Mouse (Mus musculus): ENCODE results near the gene Prkcsh. TPM values are rescaled to one million over a fixed set of nuclear protein-coding genes. Genes with fewer than 3 reads are reported as not detected.

Prkcsh gene
- total and polyA plus RNA-seq, 3 experiments: 183 to 577 (median 356) TPM

DNA sequence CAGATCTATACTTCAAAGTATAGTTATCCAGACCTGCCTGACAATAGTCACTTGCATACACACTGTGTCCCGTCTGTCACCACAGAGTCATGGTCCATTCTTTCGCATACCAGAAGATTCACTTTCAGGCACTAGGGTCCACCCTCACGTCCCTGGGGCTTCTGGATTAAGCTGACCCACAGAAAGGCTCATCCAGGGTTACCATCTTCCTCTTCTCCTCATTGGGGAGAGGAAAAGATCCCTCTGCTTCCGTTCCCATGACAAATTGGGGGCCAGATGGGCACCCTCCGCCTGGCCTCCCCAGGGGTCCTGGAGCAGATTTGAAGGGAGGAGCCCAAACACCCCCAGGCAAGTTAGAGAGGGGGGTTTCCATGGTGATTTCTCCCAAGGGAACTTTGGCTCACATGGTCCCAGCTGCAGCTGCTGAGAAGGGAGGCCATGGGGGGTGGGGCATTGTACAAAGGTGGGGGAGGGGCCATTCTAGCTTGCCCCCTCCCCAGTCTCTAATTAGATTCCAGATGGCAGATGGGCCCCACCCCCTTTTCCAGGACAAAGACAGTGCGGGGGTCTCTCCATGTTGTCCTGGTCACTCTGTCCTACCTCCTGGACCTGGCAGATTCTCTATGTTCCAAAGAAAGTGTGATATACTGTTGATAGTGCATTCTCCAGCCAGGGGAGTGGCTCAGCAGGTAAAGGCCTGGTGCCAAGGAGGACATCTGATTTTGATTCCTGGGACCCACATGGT is 32.9 kb downstream of the Prkcsh start:
- Histone ChIP-seq H3K9me3 (replicated peaks; ENCODE audit: insufficient read depth, low read length) (no peaks in the 10 kb centered on the region), H3K79me2 (ENCODE audit: control insufficient read depth, insufficient read depth, low read length, poor library complexity) (no peaks in the 10 kb centered on the region), H3K27me3 (ENCODE audit: control insufficient read depth in 1 of 2, insufficient read depth in 2 of 2, low read length in 2 of 2) (peaks cover 0 to 6% of the 10 kb centered on the region in 2 experiments; a peak in 2 of 4 replicates), H3K4me3 (ENCODE audit: control insufficient read depth in 1 of 2, insufficient read depth in 1 of 2, low read depth in 2 of 2, low read length in 2 of 2) (no peak overlapping the region), H3K9ac (ENCODE audit: control insufficient read depth, low read depth, low read length, poor library complexity, severe bottlenecking) (no peak overlapping the region), H3K36me3 (ENCODE audit: control insufficient read depth in 1 of 2, insufficient read depth in 2 of 2, low read length in 2 of 2) (no peaks in the 10 kb centered on the region), H3K27ac (ENCODE audit: control insufficient read depth, low read depth, low read length) (no peak overlapping the region), H3K4me1 (ENCODE audit: control insufficient read depth in 1 of 2, insufficient read depth in 2 of 2, low read length in 2 of 2) (no peaks in the 10 kb centered on the region)
- TF ChIP-seq EP300 (IDR thresholded peaks at IDR 0.05; ENCODE audit: low read depth in 1 of 2, low read length in 2 of 2) (no peak), ZNF384 (IDR thresholded peaks at IDR 0.05; ENCODE audit: low read depth, low read length) (no peak), POLR2AphosphoS2 (IDR thresholded peaks at IDR 0.05; ENCODE audit: low read length) (no peak), ETS1 (IDR thresholded peaks at IDR 0.05; ENCODE audit: low read depth, low read length) (no peak), SIN3A (IDR thresholded peaks at IDR 0.05; ENCODE audit: low read length) (no peak), MYB (IDR thresholded peaks at IDR 0.05; ENCODE audit: low read depth, low read length) (no peak), JUND (IDR thresholded peaks at IDR 0.05; ENCODE audit: low read depth, low read length) (no peak), POLR2A (IDR thresholded peaks at IDR 0.05; ENCODE audit: control insufficient read depth in 1 of 2, insufficient read depth in 1 of 2, low read depth in 1 of 2, low read length in 2 of 2, poor library complexity in 1 of 2) (no peak), NRF1 (IDR thresholded peaks at IDR 0.05; ENCODE audit: insufficient read depth, low read depth, low read length, poor library complexity, severe bottlenecking) (no peak)
- DNase-seq (ENCODE audit: low read depth, low spot score): no peak

- H3K9me3 ChIP-seq (replicated peaks; ENCODE audit: insufficient read depth, low read length): no peaks in the 10 kb centered on the region
- no peaks in the 10 kb centered on the region for H3K79me2 ChIP-seq (ENCODE audit: control insufficient read depth, insufficient read depth, low read length, poor library complexity)
- TF ChIP-seq TCF12 (IDR thresholded peaks at IDR 0.05; ENCODE audit: low read depth, low read length) (no peak), MAZ (IDR thresholded peaks at IDR 0.05; ENCODE audit: low read depth, low read length) (no peak), UBTF (IDR thresholded peaks at IDR 0.05; ENCODE audit: borderline replicate concordance, insufficient read depth, low read depth, low read length) (no peak), MEF2A (IDR thresholded peaks at IDR 0.05; ENCODE audit: extremely low read depth, insufficient replicate concordance, low read depth, low read length, poor library complexity, severe bottlenecking) (no peak), POLR2A (IDR thresholded peaks at IDR 0.05; ENCODE audit: control insufficient read depth in 1 of 2, insufficient read depth in 1 of 2, low read depth in 1 of 2, low read length in 2 of 2, poor library complexity in 1 of 2) (no peak)
- no peaks in the 10 kb centered on the region for H3K36me3 ChIP-seq (ENCODE audit: control insufficient read depth in 1 of 2, insufficient read depth in 2 of 2, low read length in 2 of 2)
- H3K4me1 ChIP-seq (ENCODE audit: control insufficient read depth in 1 of 2, insufficient read depth in 2 of 2, low read length in 2 of 2): no peaks in the 10 kb centered on the region
- no peak overlapping the region for H3K9ac ChIP-seq (ENCODE audit: control insufficient read depth, low read depth, low read length, poor library complexity, severe bottlenecking)
- peaks cover 1 to 6% of the 10 kb centered on the region in 2 experiments; a peak in 3 of 4 replicates for H3K27me3 ChIP-seq (ENCODE audit: control insufficient read depth in 1 of 2, insufficient read depth in 2 of 2, low read length in 2 of 2)
- DNase-seq (ENCODE audit: low read depth, low spot score): no peak
- H3K27ac ChIP-seq (ENCODE audit: control insufficient read depth, low read depth, low read length): no peak overlapping the region
- no peak overlapping the region for H3K4me3 ChIP-seq (ENCODE audit: control insufficient read depth in 1 of 2, insufficient read depth in 1 of 2, low read depth in 2 of 2, low read length in 2 of 2)
These were observed 35.2 kb downstream of the Prkcsh start for GRCm38 (mm10) chr9:22037826-22038225.

Data from MEL (cell line).